ENCODE assay signal across 28 mouse cellular contexts in the genomic region with DNA sequence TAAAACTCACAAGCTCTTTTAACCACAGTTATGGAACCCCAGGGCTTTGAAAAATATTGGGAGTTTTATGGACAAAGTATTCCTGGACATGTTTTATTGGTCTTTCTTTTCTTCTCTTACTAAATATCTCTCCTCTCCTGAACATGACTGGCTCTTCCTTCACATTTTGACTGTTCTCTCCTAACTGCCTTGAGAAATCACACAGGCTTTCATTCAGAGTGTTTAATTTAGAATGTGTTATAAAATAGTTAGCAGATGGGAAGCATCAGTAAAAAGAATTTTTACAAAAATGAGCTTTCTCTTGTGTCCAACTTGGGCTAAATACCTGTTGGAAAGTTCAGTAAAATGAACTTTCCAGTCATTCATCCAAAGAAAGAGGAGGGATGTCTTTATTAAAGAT.
"Had no signal": no experiment of that assay in that cellular context is flagged by ENCODE, and none has a peak within 500 bp of the region (broad histone marks: within the 10 kb centered on the region; RNA-seq: fewer than 3 reads in every experiment).

No protein-coding gene starts in this region.

- H3K27ac ChIP-seq: embryonic facial prominence, embryonic 10.5 days; embryonic facial prominence, embryonic 12.5 days; embryonic facial prominence, embryonic 13.5 days; embryonic facial prominence, embryonic 15.5 days; forebrain, embryonic 10.5 days; forebrain, embryonic 12.5 days; forebrain, embryonic 13.5 days; forebrain, embryonic 15.5 days; gastrocnemius, adult 2 months; heart, adult 2 months; heart, embryonic 10.5 days had no signal

- ATAC-seq: forebrain, embryonic 13.5 days; forebrain, embryonic 14.5 days; forebrain, embryonic 15.5 days; forebrain, embryonic 16.5 days; forebrain, postnatal 0 days had no signal

- H3K4me3 ChIP-seq: embryonic facial prominence, embryonic 10.5 days; embryonic facial prominence, embryonic 12.5 days; embryonic facial prominence, embryonic 13.5 days; embryonic facial prominence, embryonic 15.5 days; erythroblast, embryonic 14.5 days; forebrain, embryonic 10.5 days; forebrain, embryonic 12.5 days; forebrain, embryonic 13.5 days; forebrain, embryonic 15.5 days; gastrocnemius, adult 2 months; heart, adult 2 months; heart, embryonic 10.5 days had no signal

- DNase-seq: cerebellum, adult 9-10 months; cerebellum, adult 9-11 months; cerebellum, postnatal 10 days; cerebellum, postnatal 14 days; cerebellum, postnatal 25 days; cerebellum, postnatal 36 days; embryo, embryonic 11 days; forebrain, postnatal 0 days; gastrocnemius, adult 2 months; gastrocnemius, postnatal 10 days; gastrocnemius, postnatal 14 days; gastrocnemius, postnatal 25 days; gastrocnemius, postnatal 36 days; heart, adult 11 months; heart, adult 18-20 months; heart, adult 2 months had no signal
